Mouse (Mus musculus): Measurements from ENCODE around the gene Trabd. TPM values are rescaled to one million over a fixed set of nuclear protein-coding genes. Genes with fewer than 3 reads are reported as not detected.
A peak's percentile ranks its signal among the peaks of the same experiment; 100 is the strongest.

Trabd gene
- total and polyA plus RNA-seq, 3 experiments = 39.2 to 74.7 (median 49.5) TPM

- H3K4me1 ChIP-seq (ENCODE audit: control insufficient read depth in 1 of 2, insufficient read depth in 2 of 2) = peaks cover 9 to 39% of the 10 kb centered on the region in 2 experiments
These were observed 47.9 kb downstream of the Trabd start, which contains the start of gene Tubgcp6 for GRCm38 (mm10) chr15:89122649-89123366. Tubgcp6 (minus strand) TSS chr15:89123112.

DNA sequence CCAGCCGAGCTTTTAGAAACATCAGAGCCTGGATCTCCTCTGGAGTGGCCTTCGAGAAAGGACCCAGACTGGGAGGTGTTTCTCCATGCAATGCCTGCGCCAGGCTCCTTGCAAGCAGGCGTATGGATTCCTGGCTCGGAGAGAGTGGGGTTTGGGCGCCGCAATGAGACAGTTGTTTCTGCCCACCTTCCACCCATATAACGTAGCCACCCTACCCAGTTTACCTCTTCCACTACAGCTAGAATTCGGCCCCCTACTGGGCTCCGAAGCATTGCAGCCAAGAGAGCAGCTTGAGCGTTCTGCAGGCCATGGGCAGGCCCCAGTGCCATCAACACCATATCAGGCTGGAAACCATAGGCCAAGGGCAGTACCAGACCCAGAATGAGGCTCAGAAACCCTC is 48.7 kb downstream of the Trabd start:
- H3K4me2 ChIP-seq (ENCODE audit: insufficient read depth, low read depth, poor library complexity, severe bottlenecking) = peak overlapping the region; percentile 35; the same call in 1 of the 2 replicates
- H3K27ac ChIP-seq (ENCODE audit: insufficient read depth, low read depth) = no peak overlapping the region
- in situ Hi-C loops (cut with MboI; ENCODE audit: low pct_ligation_motif_present, low pct_unique_long_range_greater_than_20kb, low sequenced_read_pairs) = loop anchor here (25.0 kb wide), 1 partner anchor 239 kb away; the partner anchor contains the start of genes Lmf2, Ncaph2 and Sco2
- peak overlapping the region in 2 of 3 experiments; percentile 78 to 99 for H3K4me3 ChIP-seq (replicated peaks in 1 of 3; ENCODE audit: low read depth in 2 of 3, low read length in 2 of 3, poor library complexity in 1 of 3)
- H3K4me1 ChIP-seq (ENCODE audit: control insufficient read depth in 1 of 2, insufficient read depth in 2 of 2) = peaks cover 9 to 41% of the 10 kb centered on the region in 2 experiments
- TF ChIP-seq RAD21 (IDR thresholded peaks at IDR 0.05; ENCODE audit: low read depth, low read length) = no peak
- peak in 1 of 2 experiments; percentile 21; a peak in 2 of 4 replicates for TF ChIP-seq CTCF (conservative IDR thresholded peaks at IDR 0.05 in 1 of 2, IDR thresholded peaks at IDR 0.05 in 1 of 2; ENCODE audit: low read depth in 2 of 2, low read length in 2 of 2)
- no peak for TF ChIP-seq ZMIZ1 (IDR thresholded peaks at IDR 0.05; ENCODE audit: low read depth, low read length)
- no peak overlapping the region for H3K9ac ChIP-seq (ENCODE audit: insufficient read depth, low read depth)
- H3K36me3 ChIP-seq (replicated peaks in 1 of 2; ENCODE audit: control insufficient read depth in 1 of 2, insufficient read depth in 1 of 2, low read length in 1 of 2) = peaks cover 15 to 58% of the 10 kb centered on the region in 2 experiments
- H3K79me2 ChIP-seq (replicated peaks; ENCODE audit: control insufficient read depth, extremely low read depth, insufficient read depth, poor library complexity, severe bottlenecking) = peaks cover 18% of the 10 kb centered on the region
- dilution Hi-C loops (cut with MboI; ENCODE audit: extremely low pct_ligation_motif_present, extremely low pct_unique_long_range_greater_than_20kb, low sequenced_read_pairs) = no loop called here
- no peaks in the 10 kb centered on the region for H3K27me3 ChIP-seq (replicated peaks)
- no peaks in the 10 kb centered on the region for H3K9me3 ChIP-seq (replicated peaks; ENCODE audit: low read length)
- DNase-seq (ENCODE audit: extremely low read depth) = peak; percentile 26

More at GRCm38 (mm10) chr15:89122649-89123366, 47.9 kb downstream of the Trabd start, which contains the start of gene Tubgcp6:
- peaks cover 15 to 64% of the 10 kb centered on the region in 2 experiments for H3K36me3 ChIP-seq (replicated peaks in 1 of 2; ENCODE audit: control insufficient read depth in 1 of 2, insufficient read depth in 1 of 2, low read length in 1 of 2)
- H3K4me3 ChIP-seq (replicated peaks in 1 of 3; ENCODE audit: low read depth in 2 of 3, low read length in 2 of 3, poor library complexity in 1 of 3) = peak within 1 kb of the TSS; percentile 78 to 99 (median 86)
- H3K9me3 ChIP-seq (replicated peaks; ENCODE audit: low read length) = no peaks in the 10 kb centered on the region
- H3K9ac ChIP-seq (ENCODE audit: insufficient read depth, low read depth) = peak within 1 kb of the TSS; percentile 62
- dilution Hi-C loops (cut with MboI; ENCODE audit: extremely low pct_ligation_motif_present, extremely low pct_unique_long_range_greater_than_20kb, low sequenced_read_pairs) (no loop called here), in situ Hi-C loops (cut with MboI; ENCODE audit: low pct_ligation_motif_present, low pct_unique_long_range_greater_than_20kb, low sequenced_read_pairs) (loop anchor here (25.0 kb wide), 1 partner anchor 239 kb away; the partner anchor contains the start of genes Lmf2, Ncaph2 and Sco2)
- DNase-seq (ENCODE audit: extremely low read depth) = peak; percentile 94
- peak within 1 kb of the TSS; percentile 78 for H3K4me2 ChIP-seq (ENCODE audit: insufficient read depth, low read depth, poor library complexity, severe bottlenecking)
- no peak within 1 kb of the TSS for H3K27ac ChIP-seq (ENCODE audit: insufficient read depth, low read depth)
- TF ChIP-seq SMC3 (IDR thresholded peaks at IDR 0.05; ENCODE audit: low read depth, low read length) (no peak; the same call in 1 of the 2 replicates), JUND (conservative IDR thresholded peaks at IDR 0.05; ENCODE audit: low read depth, low read length) (peak; percentile 52; the same call in 1 of the 2 replicates), ZKSCAN1 (IDR thresholded peaks at IDR 0.05; ENCODE audit: borderline replicate concordance, low read depth, low read length) (no peak), POLR2AphosphoS2 (IDR thresholded peaks at IDR 0.05; ENCODE audit: low read depth, low read length) (peak; percentile 94), TBP (conservative IDR thresholded peaks at IDR 0.05; ENCODE audit: low read depth, low read length) (peak; percentile 78), CTCF (conservative IDR thresholded peaks at IDR 0.05 in 1 of 2, IDR thresholded peaks at IDR 0.05 in 1 of 2; ENCODE audit: low read depth in 2 of 2, low read length in 2 of 2) (no peak), MEF2A (IDR thresholded peaks at IDR 0.05; ENCODE audit: borderline replicate concordance, low read depth, low read length) (peak; percentile 77), JUN (IDR thresholded peaks at IDR 0.05; ENCODE audit: insufficient read depth, low read depth, low read length) (no peak), TCF12 (IDR thresholded peaks at IDR 0.05; ENCODE audit: low read depth, low read length) (peak; percentile 84), NRF1 (IDR thresholded peaks at IDR 0.05; ENCODE audit: low read depth, low read length) (0 out of 2 replicates have a peak, but pooled peaks have one; percentile 29), NELFE (IDR thresholded peaks at IDR 0.05; ENCODE audit: low read depth, low read length) (peak; percentile 74), MXI1 (IDR thresholded peaks at IDR 0.05; ENCODE audit: low read depth, low read length) (peak; percentile 92), EP300 (IDR thresholded peaks at IDR 0.05; ENCODE audit: low read length) (no peak), CHD2 (IDR thresholded peaks at IDR 0.05; ENCODE audit: low read length) (peak; percentile 55; the same call in 1 of the 2 replicates), ELF1 (IDR thresholded peaks at IDR 0.05; ENCODE audit: low read depth, low read length) (peak; percentile 79), MYC (IDR thresholded peaks at IDR 0.05; ENCODE audit: low read depth, low read length) (no peak), ETS1 (conservative IDR thresholded peaks at IDR 0.05; ENCODE audit: low read depth, low read length) (peak; percentile 36; the same call in 1 of the 2 replicates), IRF4 (IDR thresholded peaks at IDR 0.05; ENCODE audit: low read depth, low read length) (peak; percentile 87), ZMIZ1 (IDR thresholded peaks at IDR 0.05; ENCODE audit: low read depth, low read length) (peak; percentile 63; the same call in 1 of the 2 replicates), KAT2A (IDR thresholded peaks at IDR 0.05; ENCODE audit: insufficient replicate concordance, low read length) (peak; percentile 92), MAX (IDR thresholded peaks at IDR 0.05; ENCODE audit: low read length) (peak; percentile 72), E2F4 (IDR thresholded peaks at IDR 0.05; ENCODE audit: insufficient replicate concordance, low read depth, low read length) (peak; percentile 94; the same call in 1 of the 2 replicates), ZNF384 (IDR thresholded peaks at IDR 0.05; ENCODE audit: low read depth, low read length) (no peak), USF2 (conservative IDR thresholded peaks at IDR 0.05; ENCODE audit: low read depth, low read length) (no peak), BHLHE40 (IDR thresholded peaks at IDR 0.05; ENCODE audit: low read depth, low read length) (0 out of 2 replicates have a peak, but pooled peaks have one; percentile 37), USF1 (IDR thresholded peaks at IDR 0.05; ENCODE audit: low read depth, low read length) (no peak), SIN3A (IDR thresholded peaks at IDR 0.05; ENCODE audit: low read length) (peak; percentile 99), MAFK (IDR thresholded peaks at IDR 0.05; ENCODE audit: insufficient replicate concordance, low read length) (no peak), UBTF (IDR thresholded peaks at IDR 0.05; ENCODE audit: low read depth, low read length) (no peak), CHD1 (IDR thresholded peaks at IDR 0.05; ENCODE audit: low read depth, low read length) (no peak), RCOR1 (conservative IDR thresholded peaks at IDR 0.05; ENCODE audit: low read depth, low read length) (no peak), ZC3H11A (IDR thresholded peaks at IDR 0.05; ENCODE audit: low read depth, low read length) (no peak), RAD21 (IDR thresholded peaks at IDR 0.05; ENCODE audit: low read depth, low read length) (no peak; the same call in 1 of the 2 replicates), HCFC1 (IDR thresholded peaks at IDR 0.05; ENCODE audit: low read depth, low read length) (peak; percentile 94), MAZ (IDR thresholded peaks at IDR 0.05; ENCODE audit: low read depth, low read length) (0 out of 2 replicates have a peak, but pooled peaks have one; percentile 63), PAX5 (IDR thresholded peaks at IDR 0.05; ENCODE audit: low read length) (no peak), GABPA (IDR thresholded peaks at IDR 0.05; ENCODE audit: insufficient replicate concordance, low read depth, low read length) (peak; percentile 47; the same call in 1 of the 2 replicates), POLR2A (IDR thresholded peaks at IDR 0.05; ENCODE audit: low read depth, low read length) (peak; percentile 91)
- peaks cover 18% of the 10 kb centered on the region for H3K79me2 ChIP-seq (replicated peaks; ENCODE audit: control insufficient read depth, extremely low read depth, insufficient read depth, poor library complexity, severe bottlenecking)
- H3K27me3 ChIP-seq (replicated peaks) = no peaks in the 10 kb centered on the region

Data from CH12.LX (cell line).